In genomic region chr2:134029631-134030414, GRCm38 (mm10) we compare ENCODE assay signal across 9 mouse cellular contexts.
DNase-seq lines count a peak whose midpoint lies in the region; ATAC-seq and TF ChIP-seq lines count a peak whose summit lies in the region.
"Had no signal": no experiment of that assay in that cellular context is flagged by ENCODE, and none has a peak within 500 bp of the region (broad histone marks: within the 10 kb centered on the region; RNA-seq: fewer than 3 reads in every experiment).

No protein-coding gene starts in this region.

- 0 out of 2 replicates have a peak, but pooled peaks have one; percentile 16 for TF ChIP-seq CTCF in bone marrow, adult 2 months (IDR thresholded peaks at IDR 0.05; ENCODE audit: control insufficient read depth, insufficient read depth, low read length)

- no peaks in the 10 kb centered on the region for H3K36me3 ChIP-seq in forebrain, embryonic 14.5 days (ENCODE audit: control insufficient read depth, insufficient read depth, low read length)
- H3K36me3 ChIP-seq: embryonic facial prominence, embryonic 15.5 days; limb, embryonic 12.5 days had no signal

- no peaks in the 10 kb centered on the region for H3K27me3 ChIP-seq in forebrain, embryonic 14.5 days (replicated peaks; ENCODE audit: control insufficient read depth, insufficient read depth, low read length)
- H3K27me3 ChIP-seq: embryonic facial prominence, embryonic 15.5 days; limb, embryonic 12.5 days had no signal

- H3K4me1 ChIP-seq in bone marrow, adult 2 months (ENCODE audit: control insufficient read depth, insufficient read depth, low read length) = no peaks in the 10 kb centered on the region; the same call in 1 of the 2 replicates
- H3K4me1 ChIP-seq in forebrain, embryonic 14.5 days (ENCODE audit: control insufficient read depth, insufficient read depth, low read length) = no peaks in the 10 kb centered on the region
- H3K4me1 ChIP-seq: embryonic facial prominence, embryonic 15.5 days; limb, embryonic 12.5 days had no signal

- H3K27ac ChIP-seq in bone marrow, adult 2 months (ENCODE audit: control insufficient read depth, insufficient read depth, low read depth, low read length, poor library complexity) = no peak overlapping the region
- no peak overlapping the region for H3K27ac ChIP-seq in forebrain, embryonic 14.5 days (ENCODE audit: low read depth, low read length)
- H3K27ac ChIP-seq: embryonic facial prominence, embryonic 15.5 days; limb, embryonic 12.5 days had no signal

- TF ChIP-seq POLR2A in bone marrow, adult 2 months (IDR thresholded peaks at IDR 0.05; ENCODE audit: borderline replicate concordance, control insufficient read depth, low read depth, low read length) = no peak

- no peaks in the 10 kb centered on the region for H3K9me3 ChIP-seq in forebrain, embryonic 14.5 days (replicated peaks; ENCODE audit: control insufficient read depth, low read length)
- H3K9me3 ChIP-seq: embryonic facial prominence, embryonic 15.5 days; limb, embryonic 12.5 days had no signal

- H3K4me2 ChIP-seq in forebrain, embryonic 14.5 days (ENCODE audit: low read length) = no peak overlapping the region
- H3K4me2 ChIP-seq: embryonic facial prominence, embryonic 15.5 days; limb, embryonic 12.5 days had no signal

- H3K9ac ChIP-seq in forebrain, embryonic 14.5 days (ENCODE audit: low read length) = no peak overlapping the region
- H3K9ac ChIP-seq: embryonic facial prominence, embryonic 15.5 days; limb, embryonic 12.5 days had no signal

- ATAC-seq in forebrain, embryonic 14.5 days = no peak

- 36% methylated on average over 4 of the region's 4 CpGs for WGBS in bone marrow, adult 2 months
- 69% methylated on average over 4 of the region's 4 CpGs for WGBS in forebrain, embryonic 14.5 days

- H3K4me3 ChIP-seq in bone marrow, adult 2 months (replicated peaks; ENCODE audit: control insufficient read depth, low read depth, low read length) = no peak overlapping the region
- no peak overlapping the region for H3K4me3 ChIP-seq in forebrain, embryonic 14.5 days (ENCODE audit: low read depth, low read length)
- H3K4me3 ChIP-seq: embryonic facial prominence, embryonic 15.5 days; limb, embryonic 12.5 days had no signal

- DNase-seq in ovary, adult 18-20 months (ENCODE audit: low spot score) = peak; percentile 2
- no peak for DNase-seq in ovary, postnatal 10 days (ENCODE audit: low spot score)
- DNase-seq in forebrain, embryonic 14.5 days (ENCODE audit: low spot score) = peak; percentile 59
- DNase-seq in layer of hippocampus, adult 18-20 months (ENCODE audit: low spot score in 2 of 2) = peak; percentile 15 to 61
- DNase-seq in lung, postnatal 14 days = peak; percentile 61
- DNase-seq in spleen, adult 12 weeks (ENCODE audit: low spot score) = no peak

Comparison
In these comparisons a context has a peak if more than half of its experiments do, and no peak if none do; other contexts are left out.
1. DNase-seq: peak in ovary, adult 18-20 months (single experiment), forebrain, embryonic 14.5 days (single experiment), layer of hippocampus, adult 18-20 months (2 of 2) and lung, postnatal 14 days (single experiment); none in ovary, postnatal 10 days (single experiment) and spleen, adult 12 weeks (single experiment).